Mouse (Mus musculus) mouse embryonic stem cell (cell line): ENCODE data around the gene Ceacam15.

Experiments
- in situ Hi-C, 2 experiments: fragments of 300-500 bp; cut with MboI; formaldehyde crosslinking; loops; 1 replicate in 1 of 2; 3 replicates in 1 of 2; pipeline ENCODE4 v1.14.3; 2019 to 2020; ENCODE audit warnings: low sequenced_read_pairs in 2 of 2, low pct_unique_long_range_greater_than_20kb in 1 of 2, mixed read lengths in 1 of 2; ENCODE audit not compliant: unreplicated experiment in 1 of 2

The Ceacam15 gene

GRCm38 (mm10) chr7:16635116-16635515 is 40.4 kb downstream of the Ceacam15 start:
- in situ Hi-C loops, result loop anchor here (5.0 to 10.0 kb wide), 2 partner anchors 57 to 60 kb away; no protein-coding TSS in a partner anchor

- in situ Hi-C loops, result loop anchor here in 1 of 2 experiments (10.0 kb wide), 1 partner anchor 61 kb away; no protein-coding TSS in a partner anchor
Measured at GRCm38 (mm10) chr7:16633913-16634312, 41.6 kb downstream of the Ceacam15 start.

GRCm38 (mm10) chr7:16631932-16632331 is 43.6 kb downstream of the Ceacam15 start:
- in situ Hi-C loops, result loop anchor here in 1 of 2 experiments (10.0 kb wide), 1 partner anchor 63 kb away; no protein-coding TSS in a partner anchor

- in situ Hi-C loops, result loop anchor here in 1 of 2 experiments (10.0 kb wide), 1 partner anchor 64 kb away; no protein-coding TSS in a partner anchor
Measured at GRCm38 (mm10) chr7:16631025-16631424, 44.5 kb downstream of the Ceacam15 start.

GRCm38 (mm10) chr7:16629598-16630296 is 45.8 kb downstream of the Ceacam15 start:
- in situ Hi-C loops, result loop anchor here in 1 of 2 experiments (10.0 kb wide), 1 partner anchor 65 kb away; no protein-coding TSS in a partner anchor

DNA sequence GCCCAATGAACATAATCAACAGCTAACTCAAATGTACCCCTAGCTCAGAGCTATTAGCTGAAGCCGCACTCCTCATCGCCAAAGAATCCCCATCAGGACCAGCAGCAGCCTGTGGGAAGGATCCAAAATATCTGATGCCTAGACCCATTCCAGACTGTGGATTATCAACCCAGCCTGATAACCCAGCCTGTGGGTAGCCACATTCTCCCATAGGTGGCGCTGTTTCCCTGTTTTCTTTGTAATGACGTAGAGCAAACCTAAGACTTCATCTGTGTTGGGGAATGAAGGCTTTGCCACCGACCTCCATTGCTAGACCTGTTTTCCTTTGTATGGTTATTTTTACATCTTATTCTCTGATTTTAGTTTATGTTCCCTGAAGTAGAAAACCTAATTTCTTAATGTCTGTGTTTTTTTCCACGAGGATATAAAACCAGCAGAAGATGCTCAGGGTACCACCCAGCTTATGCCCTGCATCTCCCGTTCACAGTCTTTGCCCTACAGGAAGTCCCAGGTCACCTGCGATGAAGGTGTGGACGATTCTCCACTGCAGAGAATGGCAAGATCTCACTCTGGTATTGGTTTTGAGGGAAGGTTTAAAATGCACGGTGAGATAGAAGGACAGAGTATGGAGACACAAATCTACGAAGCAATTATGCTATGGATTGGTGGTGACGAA is 47.3 kb downstream of the Ceacam15 start:
- in situ Hi-C loops, result no loop called here

DNA sequence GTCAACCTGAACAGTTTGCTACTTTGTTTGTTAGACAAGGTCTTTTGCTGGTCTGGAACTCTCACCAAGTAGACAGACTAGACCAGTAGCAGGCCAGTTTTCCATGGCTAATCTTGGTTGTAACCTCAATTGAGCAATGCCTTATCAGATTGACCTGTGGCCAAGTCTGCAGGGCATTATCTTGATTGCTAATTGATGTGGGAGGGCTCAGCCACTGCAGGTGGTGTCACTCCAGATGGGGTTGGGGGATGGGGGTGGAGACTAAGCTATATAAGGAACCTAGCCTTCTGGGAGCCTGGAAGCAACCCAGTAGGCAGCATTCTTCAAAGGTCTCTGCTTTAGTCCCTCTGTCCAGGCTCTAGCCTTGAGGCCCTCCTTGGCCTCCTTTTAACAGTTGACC is 51.8 kb downstream of the Ceacam15 start:
- in situ Hi-C loops, result no loop called here

- in situ Hi-C loops, result no loop called here
Measured at GRCm38 (mm10) chr7:16623131-16623530, 52.4 kb downstream of the Ceacam15 start.
